Mouse (Mus musculus): ENCODE results near the gene Oma1.

GRCm38 (mm10) chr4:103269336-103269735 lies 44.3 kb upstream of the Oma1 start:
- TF ChIP-seq CTCF (IDR thresholded peaks at IDR 0.05; ENCODE audit: borderline replicate concordance, control insufficient read depth, extremely low read depth, insufficient read depth, low read length, poor library complexity) = no peak
- TF ChIP-seq POLR2A (IDR thresholded peaks at IDR 0.05; ENCODE audit: control insufficient read depth, extremely low read depth, insufficient read depth, low read length, poor library complexity) = no peak
